In the genomic region with DNA sequence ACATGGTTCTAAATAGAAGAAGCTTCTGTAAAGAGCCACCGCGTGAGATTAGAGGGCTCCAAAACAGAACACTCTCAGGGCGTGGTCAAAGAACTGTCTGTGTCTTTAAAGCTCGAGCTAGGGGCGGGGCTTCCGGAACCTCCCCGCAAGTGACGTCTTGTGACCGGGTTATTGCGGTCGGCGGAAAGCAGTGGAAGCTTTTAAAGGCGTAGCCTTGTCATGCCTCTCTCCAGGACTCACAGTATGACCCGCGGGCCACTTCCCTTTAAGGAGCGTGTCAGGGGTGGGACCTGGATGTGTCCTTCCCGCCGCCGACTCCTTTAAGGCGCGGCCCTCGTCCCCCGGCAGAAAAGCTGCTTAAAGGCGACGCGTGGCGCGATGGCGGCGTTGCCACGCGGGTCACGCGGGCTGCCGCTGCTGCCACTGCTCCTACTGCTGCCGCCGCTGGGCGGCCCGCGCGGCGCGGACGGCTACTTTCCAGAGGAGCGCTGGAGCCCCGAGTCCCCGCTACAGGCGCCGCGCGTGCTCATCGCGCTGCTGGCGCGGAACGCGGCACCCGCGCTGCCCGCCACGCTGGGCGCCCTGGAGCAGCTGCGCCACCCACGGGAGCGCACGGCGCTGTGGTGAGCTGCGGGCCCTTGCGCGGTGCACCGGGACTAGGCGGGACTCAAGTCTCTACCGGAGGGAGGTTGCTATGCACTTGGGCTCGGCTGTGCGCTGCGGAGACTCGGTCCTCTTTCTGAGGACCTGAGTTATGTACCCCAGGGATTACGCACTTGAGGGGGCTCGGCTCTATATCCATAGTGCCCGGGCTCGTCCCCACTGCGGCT, we compare ENCODE assay signal across 8 mouse cellular contexts. TPM values are rescaled to one million over a fixed set of nuclear protein-coding genes. Genes with fewer than 3 reads are reported as not detected.
A peak's percentile ranks its signal among the peaks of the same experiment; 100 is the strongest.
DNase-seq lines count a peak whose midpoint lies in the region; ATAC-seq lines count a peak whose summit lies in the region.

A gene (plus strand): TSS at position 177 of the 830 bp plus-strand sequence.

- no peaks in the 10 kb centered on the region for H3K36me3 ChIP-seq in hindbrain, embryonic 11.5 days (ENCODE audit: control insufficient read depth, insufficient read depth, low read length)

- H3K27ac ChIP-seq in hindbrain, embryonic 11.5 days (ENCODE audit: low read depth, low read length), result peak within 1 kb of the TSS; percentile 83

- H3K4me3 ChIP-seq in hindbrain, embryonic 11.5 days (ENCODE audit: low read depth, low read length), result peak within 1 kb of the TSS; percentile 92

- under 1% methylated on average over 80 of the region's 82 CpGs for WGBS in hindbrain, embryonic 11.5 days

- no peaks in the 10 kb centered on the region for H3K27me3 ChIP-seq in hindbrain, embryonic 11.5 days (ENCODE audit: control insufficient read depth, insufficient read depth, low read length)

- no peaks in the 10 kb centered on the region for H3K9me3 ChIP-seq in hindbrain, embryonic 11.5 days (ENCODE audit: control insufficient read depth, low read length)

- peak within 1 kb of the TSS; percentile 91 for H3K9ac ChIP-seq in hindbrain, embryonic 11.5 days (ENCODE audit: low read depth, low read length)

- ATAC-seq in hindbrain, embryonic 11.5 days (ENCODE audit: low FRiP score), result peak; percentile 99

- peak within 1 kb of the TSS; percentile 60 for H3K4me2 ChIP-seq in hindbrain, embryonic 11.5 days (replicated peaks; ENCODE audit: low read depth, low read length)

- 0 out of 2 replicates have a peak, but pooled peaks cover 3% of the 10 kb centered on the region for H3K4me1 ChIP-seq in hindbrain, embryonic 11.5 days (replicated peaks; ENCODE audit: control insufficient read depth, insufficient read depth, low read length)

- peak; percentile 99 for DNase-seq in Muller cell, postnatal 12 days (ENCODE audit: inconsistent ontology term)
- peak; percentile 99 for DNase-seq in cerebellum, adult 9-11 months
- DNase-seq in frontal cortex, adult 2 months (ENCODE audit: extremely low spot score in 1 of 2, low spot score in 1 of 2), result peak; percentile 99
- peak; percentile 97 for DNase-seq in hindbrain, embryonic 11.5 days (ENCODE audit: low spot score)
- peak; percentile 94 to 96 for DNase-seq in layer of hippocampus, postnatal 10 days (ENCODE audit: low spot score in 2 of 2)
- DNase-seq in lung, postnatal 10 days, result peak; percentile 99
- DNase-seq in ovary, postnatal 36 days (ENCODE audit: low spot score), result peak; percentile 92
- DNase-seq in thymus, postnatal 25 days, result peak; percentile 97

RNA-seq across cellular contexts. Expression of the gene that starts here (rescaled TPM):
- 99.4 and 104 TPM in 2 replicates for polyA plus RNA-seq in frontal cortex, adult 2 months (2012; rRNA removed)
- polyA plus RNA-seq in hindbrain, embryonic 11.5 days (2014; fragmentation: Nextera tagmentation; extraction: Ambion mirVana), result 41.3 and 42.5 TPM in 2 replicates
- 10 to 100 TPM; 65.8 to 77.0 TPM for total RNA-seq in layer of hippocampus, postnatal 10 days (2021)

Comparison
In these comparisons a context has a peak if more than half of its experiments do, and no peak if none do; other contexts are left out.
1. Peak in every context shown above with its lines: DNase-seq, ATAC-seq, H3K4me3 ChIP-seq and H3K27ac ChIP-seq.